Mouse (Mus musculus) olfactory bulb, adult 2 months (tissue): ENCODE measurements around the gene 1190007I07Rik.

Experiments
- CTCF ChIP-seq: fragments of 200-500 bp; IDR thresholded peaks from 2 replicates; pipeline ENCODE4 v1.5.1; 2012; ENCODE audit warnings: low read depth, mild to moderate bottlenecking, low read length, moderate library complexity; ENCODE audit not compliant: insufficient read depth
- POLR2A ChIP-seq: fragments of 200-500 bp; IDR thresholded peaks from 2 replicates; pipeline ENCODE4 v1.6.1; 2012; ENCODE audit warnings: mild to moderate bottlenecking, low read depth, low read length, moderate library complexity; ENCODE audit not compliant: insufficient read depth

- TF ChIP-seq CTCF (no peak), POLR2A (no peak)
These were observed 793 bp downstream of the 1190007I07Rik start for GRCm38 (mm10) chr10:82622235-82622634.
